Mouse (Mus musculus) CH12.LX (cell line): ENCODE measurements around the gene Dck. TPM values are rescaled to one million over a fixed set of nuclear protein-coding genes. Genes with fewer than 3 reads are reported as not detected.
"Not testable (repeated sequence)": the region's sequence is repeated elsewhere in the genome, so short reads cannot be mapped to it uniquely, and the experiment has no call there.

Experiments used
- DNase-seq: peaks from one replicate; pipeline ENCODE4 v3.0.0-alpha.2; 2013; ENCODE audit errors: extremely low read depth
- H3K27ac ChIP-seq: 2 replicates; pipeline ENCODE4 v1.5.1; 2012; ENCODE audit warnings: low read depth, mild to moderate bottlenecking, control low read depth, moderate library complexity; ENCODE audit not compliant: insufficient read depth
- H3K27me3 ChIP-seq: replicated peaks from 2 replicates; pipeline ENCODE3; 2012; ENCODE audit warnings: inconsistent platforms
- H3K36me3 ChIP-seq, 2 experiments: replicated peaks in 1 of 2; 2 replicates each; pipeline versions ENCODE3 to v1.6.1; 2012; ENCODE audit warnings: inconsistent platforms in 1 of 2, low read length in 1 of 2, mild to moderate bottlenecking in 1 of 2, mixed read lengths in 1 of 2, moderate library complexity in 1 of 2; ENCODE audit not compliant: control insufficient read depth in 1 of 2, insufficient read depth in 1 of 2
- H3K4me1 ChIP-seq, 2 experiments: 2 replicates each; pipeline ENCODE4 v1.6.1; 2012; ENCODE audit warnings: inconsistent platforms in 1 of 2, moderate library complexity in 1 of 2; ENCODE audit not compliant: insufficient read depth in 2 of 2, control insufficient read depth in 1 of 2
- H3K4me2 ChIP-seq: 2 replicates; pipeline ENCODE4 v1.6.1; 2012; ENCODE audit warnings: low read depth, mild to moderate bottlenecking, control low read depth; ENCODE audit not compliant: poor library complexity, insufficient read depth, severe bottlenecking
- H3K4me3 ChIP-seq, 3 experiments: fragments of 150-350 bp in 1 of 3; sonication (generic) in 1 of 3; replicated peaks in 1 of 3; 2 replicates each; pipeline versions ENCODE3 to v1.5.1; 2011 to 2012; ENCODE audit warnings: low read depth in 2 of 3, low read length in 2 of 3, mild to moderate bottlenecking in 2 of 3, moderate library complexity in 2 of 3, control low read depth in 1 of 3, improper control_type of control experiment in 1 of 3, inconsistent platforms in 1 of 3, mixed read lengths in 1 of 3; ENCODE audit not compliant: poor library complexity in 1 of 3
- H3K79me2 ChIP-seq: replicated peaks from 2 replicates; pipeline ENCODE4 v1.6.1; 2012; ENCODE audit warnings: mild to moderate bottlenecking, moderate library complexity; ENCODE audit not compliant: control insufficient read depth, poor library complexity, insufficient read depth, severe bottlenecking; ENCODE audit errors: extremely low read depth
- H3K9ac ChIP-seq: 2 replicates; pipeline ENCODE4 v1.6.1; 2012; ENCODE audit warnings: low read depth, mild to moderate bottlenecking, control low read depth, moderate library complexity; ENCODE audit not compliant: insufficient read depth
- H3K9me3 ChIP-seq: replicated peaks from 2 replicates; pipeline ENCODE3; 2012; ENCODE audit warnings: low read length, inconsistent platforms, mixed read lengths
- BHLHE40 ChIP-seq: IDR thresholded peaks from 2 replicates; pipeline ENCODE4 v1.6.1; 2011; ENCODE audit warnings: mild to moderate bottlenecking, low read depth, low read length, improper control_type of control experiment
- CHD1 ChIP-seq: IDR thresholded peaks from 2 replicates; pipeline ENCODE4 v1.6.1; 2012; ENCODE audit warnings: low read depth, low read length, improper control_type of control experiment, inconsistent platforms
- CHD2 ChIP-seq: IDR thresholded peaks from 2 replicates; pipeline ENCODE4 v1.6.1; 2011; ENCODE audit warnings: low read length, improper control_type of control experiment
- CTCF ChIP-seq, 2 experiments: IDR thresholded peaks in 1 of 2; conservative IDR thresholded peaks in 1 of 2; 2 replicates each; pipeline ENCODE4 v1.5.1; 2011 to 2012; ENCODE audit warnings: low read depth in 2 of 2, low read length in 2 of 2, improper control_type of control experiment in 1 of 2, inconsistent platforms in 1 of 2, mild to moderate bottlenecking in 1 of 2, moderate library complexity in 1 of 2
- ETS1 ChIP-seq: conservative IDR thresholded peaks from 2 replicates; pipeline ENCODE4 v1.6.1; 2012; ENCODE audit warnings: low read depth, mild to moderate bottlenecking, inconsistent platforms, low read length, improper control_type of control experiment, moderate library complexity
- GABPA ChIP-seq: IDR thresholded peaks from 2 replicates; pipeline ENCODE4 v1.6.1; 2012; ENCODE audit warnings: low read depth, low read length, improper control_type of control experiment, inconsistent platforms; ENCODE audit not compliant: insufficient replicate concordance
- HCFC1 ChIP-seq: IDR thresholded peaks from 2 replicates; pipeline ENCODE4 v1.6.1; 2012; ENCODE audit warnings: low read depth, mild to moderate bottlenecking, inconsistent platforms, low read length, improper control_type of control experiment
- KAT2A ChIP-seq: IDR thresholded peaks from 2 replicates; pipeline ENCODE4 v1.6.1; 2012; ENCODE audit warnings: low read length, improper control_type of control experiment, inconsistent platforms; ENCODE audit not compliant: insufficient replicate concordance
- MEF2A ChIP-seq: IDR thresholded peaks from 2 replicates; pipeline ENCODE4 v1.6.1; 2014; ENCODE audit warnings: low read depth, mild to moderate bottlenecking, inconsistent platforms, low read length, improper control_type of control experiment, borderline replicate concordance
- NELFE ChIP-seq: IDR thresholded peaks from 2 replicates; pipeline ENCODE4 v1.6.1; 2011; ENCODE audit warnings: low read depth, low read length, improper control_type of control experiment
- RAD21 ChIP-seq: IDR thresholded peaks from 2 replicates; pipeline ENCODE4 v1.6.1; 2011; ENCODE audit warnings: low read depth, mild to moderate bottlenecking, low read length, improper control_type of control experiment, moderate library complexity
- TBP ChIP-seq: conservative IDR thresholded peaks from 2 replicates; pipeline ENCODE4 v1.6.1; 2011; ENCODE audit warnings: low read depth, low read length, improper control_type of control experiment
- UBTF ChIP-seq: IDR thresholded peaks from 2 replicates; pipeline ENCODE4 v1.6.1; 2012; ENCODE audit warnings: low read depth, mild to moderate bottlenecking, inconsistent platforms, low read length, improper control_type of control experiment, moderate library complexity
- USF1 ChIP-seq: IDR thresholded peaks from 2 replicates; pipeline ENCODE4 v1.6.1; 2014; ENCODE audit warnings: low read depth, mild to moderate bottlenecking, inconsistent platforms, low read length, improper control_type of control experiment
- dilution Hi-C: fragments of 300-500 bp; cut with MboI; formaldehyde crosslinking; loops from 2 replicates; pipeline ENCODE4 v1.14.3; 2020; ENCODE audit warnings: low sequenced_read_pairs; ENCODE audit not compliant: extremely low pct_unique_long_range_greater_than_20kb, extremely low pct_ligation_motif_present
- in situ Hi-C: fragments of 300-500 bp; cut with MboI; formaldehyde crosslinking; loops from 3 replicates; pipeline ENCODE4 v1.14.3; 2019; ENCODE audit warnings: low sequenced_read_pairs, low pct_ligation_motif_present, low pct_unique_long_range_greater_than_20kb, mixed read lengths
- polyA plus RNA-seq: library from polyadenylated mRNA; unstranded; fragments of >175 nt; gene quantifications from 2 replicates; pipeline ENCODE4 v1.2.1, GENCODE M21; 2012; ENCODE audit warnings: low read depth; ENCODE audit not compliant: insufficient read length
- total RNA-seq, 2 experiments: library from RNA; depleted of rRNA; stranded (reverse); fragments of 300-350 nt in 1 of 2; fragments of >200 nt in 1 of 2; gene quantifications; 2 replicates each; pipeline ENCODE4 v1.2.3; 2012 to 2014

The Dck gene
- total and polyA plus RNA-seq, 3 experiments, result 13.7 to 33.9 (median 25.5) TPM

- Histone ChIP-seq H3K4me2 (peak overlapping the region; percentile 66), H3K79me2 (peaks cover 34% of the 10 kb centered on the region), H3K9me3 (no peaks in the 10 kb centered on the region), H3K27me3 (no peaks in the 10 kb centered on the region), H3K4me3 (no peak overlapping the region), H3K36me3 (peaks cover 3 to 30% of the 10 kb centered on the region in 2 experiments), H3K27ac (no peak overlapping the region), H3K4me1 (peaks cover 4 to 22% of the 10 kb centered on the region in 2 experiments; a peak in 2 of 4 replicates), H3K9ac (peak overlapping the region; percentile 33; the same call in 1 of the 2 replicates)
- in situ Hi-C loops (no loop called here), dilution Hi-C loops (no loop called here)
- no peak for TF ChIP-seq NELFE
- no peak for TF ChIP-seq RAD21
- no peak for TF ChIP-seq ETS1
- no peak for DNase-seq
Measured at GRCm38 (mm10) chr5:88727593-88728144, 37.1 kb upstream of the Dck start.

DNA sequence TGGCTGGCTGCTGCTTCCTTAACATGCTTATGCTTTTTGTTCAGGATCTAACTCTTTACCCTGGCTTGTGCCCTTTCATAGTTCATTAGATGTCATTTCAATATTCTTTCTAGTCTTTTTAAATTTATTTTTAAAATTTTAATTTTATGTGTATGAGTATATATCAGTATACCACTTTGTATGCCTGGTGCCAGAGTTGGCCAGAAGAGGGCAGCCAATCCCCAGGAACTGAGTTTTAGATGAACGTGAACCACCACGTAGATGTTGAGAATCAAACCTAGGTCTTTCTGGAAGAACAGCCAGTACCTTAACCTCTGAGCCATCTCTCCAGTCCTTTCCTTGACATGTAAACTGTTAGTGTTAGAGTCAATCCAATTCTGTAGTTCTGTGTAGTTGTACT, 30.0 kb upstream of the Dck start:
- Histone ChIP-seq H3K4me2 (no peak overlapping the region), H3K9me3 (no peaks in the 10 kb centered on the region), H3K79me2 (peaks cover 22% of the 10 kb centered on the region), H3K4me1 (no peaks in the 10 kb centered on the region), H3K4me3 (no peak overlapping the region), H3K27me3 (no peaks in the 10 kb centered on the region), H3K9ac (no peak overlapping the region), H3K36me3 (peaks cover 0 to 22% of the 10 kb centered on the region in 2 experiments), H3K27ac (no peak overlapping the region)
- TF ChIP-seq MEF2A, result no peak
- peak in 1 of 2 experiments; percentile 42; a peak in 2 of 4 replicates for TF ChIP-seq CTCF (conservative IDR thresholded peaks at IDR 0.05 in 1 of 2, IDR thresholded peaks at IDR 0.05 in 1 of 2; ENCODE audit: low read depth in 2 of 2, low read length in 2 of 2)
- peak; percentile 26 for TF ChIP-seq RAD21
- dilution Hi-C loops (no loop called here), in situ Hi-C loops (no loop called here)
- peak; percentile 19 for DNase-seq

- DNase-seq, H3K27me3 ChIP-seq, H3K27ac ChIP-seq, H3K4me2 ChIP-seq, H3K4me3 ChIP-seq, H3K9ac ChIP-seq, in situ Hi-C loops, H3K4me1 ChIP-seq, H3K9me3 ChIP-seq, dilution Hi-C loops: not testable (repeated sequence)
- Histone ChIP-seq H3K36me3 (peaks cover 10 to 33% of the 10 kb centered on the region in 2 experiments), H3K79me2 (peaks cover 18% of the 10 kb centered on the region)
Measured at GRCm38 (mm10) chr5:88741065-88741464, 23.7 kb upstream of the Dck start.

- Histone ChIP-seq H3K36me3 (peaks cover 10 to 41% of the 10 kb centered on the region in 2 experiments), H3K4me1 (no peaks in the 10 kb centered on the region), H3K4me3 (no peak overlapping the region), H3K27ac (no peak overlapping the region), H3K27me3 (no peaks in the 10 kb centered on the region), H3K9me3 (no peaks in the 10 kb centered on the region), H3K9ac (no peak overlapping the region), H3K4me2 (no peak overlapping the region), H3K79me2 (no peaks in the 10 kb centered on the region)
- in situ Hi-C loops, result no loop called here
- no peak for DNase-seq
- dilution Hi-C loops, result no loop called here
- no peak for TF ChIP-seq NELFE
- TF ChIP-seq ETS1, result no peak
- no peak for TF ChIP-seq CHD2
- TF ChIP-seq TBP, result no peak
- no peak for TF ChIP-seq USF1
- TF ChIP-seq MEF2A, result no peak
- no peak for TF ChIP-seq HCFC1
- no peak for TF ChIP-seq KAT2A
- no peak for TF ChIP-seq CHD1
- no peak for TF ChIP-seq BHLHE40
- no peak for TF ChIP-seq GABPA
- TF ChIP-seq UBTF, result no peak
Measured at GRCm38 (mm10) chr5:88747774-88748173, 17.0 kb upstream of the Dck start.
